Mouse (Mus musculus) bone marrow macrophage, adult 2 months (primary cell): ENCODE results near the gene Trf. TPM values are rescaled to one million over a fixed set of nuclear protein-coding genes. Genes with fewer than 3 reads are reported as not detected.
A peak's percentile ranks its signal among the peaks of the same experiment; 100 is the strongest.

ENCODE experiments used
- H3K27ac ChIP-seq: 2 replicates; pipeline ENCODE4 v1.5.1; 2012; ENCODE audit warnings: low read depth, low read length; ENCODE audit not compliant: insufficient read depth
- H3K4me1 ChIP-seq: 2 replicates; pipeline ENCODE4 v1.6.1; 2012; ENCODE audit warnings: low read length; ENCODE audit not compliant: control insufficient read depth, insufficient read depth
- H3K4me3 ChIP-seq: 2 replicates; pipeline ENCODE4 v1.5.1; 2012; ENCODE audit warnings: mild to moderate bottlenecking, low read length, moderate library complexity; ENCODE audit not compliant: insufficient read depth
- CTCF ChIP-seq: IDR thresholded peaks from 2 replicates; pipeline ENCODE4 v1.5.1; 2012; ENCODE audit warnings: low read depth, mild to moderate bottlenecking, low read length, moderate library complexity
- POLR2A ChIP-seq: IDR thresholded peaks from 2 replicates; pipeline ENCODE4 v1.6.1; 2012; ENCODE audit warnings: mild to moderate bottlenecking, low read depth, low read length, borderline replicate concordance
- polyA plus RNA-seq: library from polyadenylated mRNA; stranded (reverse); fragments of >200 nt; gene quantifications from 2 replicates; pipeline ENCODE4 v1.2.4, GENCODE M21; 2012; ENCODE audit not compliant: missing spikeins, insufficient read depth, insufficient read length

The Trf gene
- polyA plus RNA-seq, 1 experiment: 513 TPM

DNA sequence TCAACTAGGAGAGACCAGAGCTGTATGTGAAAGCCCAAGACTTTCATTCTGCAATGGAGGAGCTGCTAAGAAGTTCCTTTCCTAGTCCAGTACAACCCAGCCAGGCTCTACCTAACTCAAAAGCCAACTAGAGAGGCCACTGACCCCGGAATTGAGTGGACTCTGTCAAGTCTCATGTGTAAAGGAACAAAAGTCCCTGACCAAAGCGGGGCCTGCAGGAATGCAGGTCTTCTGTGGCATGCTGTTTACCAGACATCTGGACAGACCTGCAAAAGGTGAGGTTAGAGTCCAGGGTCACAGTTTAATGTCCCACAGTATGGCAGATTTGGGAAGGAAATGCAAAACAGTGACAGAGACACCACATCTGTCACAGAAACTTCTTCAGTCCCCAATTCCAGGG lies 11.0 kb upstream of the Trf start:
- Histone ChIP-seq H3K27ac (peak overlapping the region; percentile 60), H3K4me1 (peaks cover 11% of the 10 kb centered on the region), H3K4me3 (no peak overlapping the region)
- no peak for TF ChIP-seq POLR2A
- no peak for TF ChIP-seq CTCF

- no peak overlapping the region for H3K4me3 ChIP-seq
- no peak overlapping the region for H3K27ac ChIP-seq
- TF ChIP-seq CTCF: no peak
- TF ChIP-seq POLR2A: no peak
- peaks cover 16% of the 10 kb centered on the region for H3K4me1 ChIP-seq
These were observed 9.2 kb upstream of the Trf start for GRCm38 (mm10) chr9:103239471-103239870.

DNA sequence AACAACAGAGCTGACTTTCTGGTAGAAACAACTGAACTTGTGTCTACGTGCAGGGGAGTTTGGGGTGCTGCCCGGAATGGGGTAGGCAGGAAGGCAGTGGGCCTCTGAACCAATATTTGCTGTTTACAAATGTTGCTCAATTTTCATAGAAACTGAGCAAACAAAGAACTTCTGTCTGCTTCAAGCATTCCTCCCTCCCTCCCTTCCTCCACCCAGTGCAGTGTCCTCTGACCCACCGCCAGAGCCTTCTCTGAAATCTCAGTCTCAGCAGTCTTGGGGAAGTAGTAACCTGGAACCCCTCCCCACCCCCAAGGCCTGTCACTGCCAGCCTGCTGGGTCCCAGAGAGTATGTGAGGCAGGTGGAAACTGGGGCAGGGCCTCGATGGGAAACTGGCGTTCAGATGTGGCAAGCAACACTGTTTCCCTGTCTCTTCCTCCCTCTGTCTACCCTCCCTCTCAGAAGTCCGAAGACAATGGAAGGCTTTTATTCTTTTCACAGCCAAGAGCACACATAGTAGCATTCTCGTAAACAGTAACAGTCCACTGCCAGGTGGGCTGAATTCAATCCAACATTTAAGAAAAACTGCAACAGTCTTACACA lies 4.4 kb upstream of the Trf start:
- Histone ChIP-seq H3K4me3 (no peak overlapping the region), H3K4me1 (peaks cover 42% of the 10 kb centered on the region), H3K27ac (peak overlapping the region; percentile 62)
- TF ChIP-seq CTCF (no peak), POLR2A (no peak)

GRCm38 (mm10) chr9:103234059-103234458 lies 3.8 kb upstream of the Trf start:
- Histone ChIP-seq H3K4me3 (no peak overlapping the region), H3K4me1 (peaks cover 48% of the 10 kb centered on the region), H3K27ac (peak overlapping the region; percentile 62)
- TF ChIP-seq CTCF (no peak), POLR2A (no peak)

DNA sequence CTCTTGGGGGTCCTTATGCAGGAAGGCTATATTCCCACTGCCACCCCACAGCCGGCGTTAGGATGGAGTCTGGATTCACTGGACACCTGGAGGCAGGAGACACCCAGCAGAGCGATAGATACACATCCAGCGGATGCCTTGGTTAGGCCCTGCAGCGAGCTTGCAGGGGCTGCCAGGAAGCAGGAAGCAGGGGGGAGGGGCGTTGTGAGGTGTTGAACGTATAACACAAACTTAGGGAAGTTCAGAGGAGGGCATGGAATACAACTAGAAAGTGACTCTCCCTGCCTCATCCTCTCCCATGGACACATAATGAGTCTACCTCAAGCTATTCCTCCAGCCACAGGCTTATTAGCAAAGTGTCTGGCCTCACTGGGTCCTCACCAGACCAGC lies 2.8 kb upstream of the Trf start:
- no peak overlapping the region for H3K27ac ChIP-seq
- peaks cover 51% of the 10 kb centered on the region for H3K4me1 ChIP-seq
- TF ChIP-seq CTCF (no peak), POLR2A (no peak)
- H3K4me3 ChIP-seq: no peak overlapping the region

GRCm38 (mm10) chr9:103232232-103233005 lies 2.2 kb upstream of the Trf start:
- H3K4me3 ChIP-seq: no peak overlapping the region
- H3K4me1 ChIP-seq: peaks cover 51% of the 10 kb centered on the region
- no peak overlapping the region for H3K27ac ChIP-seq
- TF ChIP-seq POLR2A (no peak), CTCF (no peak)

DNA sequence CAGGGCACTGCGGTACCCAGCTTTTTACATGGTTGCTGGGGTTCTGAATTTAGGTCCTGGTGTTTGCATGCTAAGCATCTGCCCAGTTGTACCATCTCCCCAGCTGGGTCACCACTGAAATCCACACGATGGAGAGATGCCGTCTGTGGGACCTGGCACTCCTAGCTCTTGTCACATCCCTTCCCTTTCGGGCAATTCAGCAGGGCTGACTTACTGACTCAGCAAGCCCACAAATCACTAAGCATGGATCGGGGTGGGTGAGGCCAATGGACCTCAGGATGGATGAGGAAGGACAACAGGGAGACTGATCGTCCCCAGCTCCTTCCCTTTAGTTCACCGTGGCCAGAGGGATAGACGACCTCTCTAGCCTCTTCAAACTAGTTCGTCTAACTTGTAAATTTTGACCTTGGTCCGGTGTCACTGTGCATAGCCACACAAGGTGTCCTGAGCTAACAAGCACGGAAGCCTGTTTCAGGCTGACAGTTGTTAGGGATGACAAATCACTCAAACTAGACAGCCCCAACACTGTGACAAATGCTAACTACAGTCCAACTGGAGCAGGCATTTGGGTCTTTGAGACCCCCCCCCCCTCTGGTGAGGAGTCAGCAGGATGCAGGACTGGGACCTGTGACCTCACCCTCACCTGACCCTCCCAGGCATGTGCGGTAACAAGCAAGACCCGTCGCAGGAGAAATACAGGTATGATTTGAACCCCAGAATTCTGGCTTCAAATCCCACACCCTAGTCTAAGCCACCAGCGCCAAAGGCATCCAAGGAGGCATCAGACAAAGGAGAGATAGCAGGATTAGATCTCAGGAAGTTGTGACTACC lies 992 bp downstream of the Trf start:
- H3K4me1 ChIP-seq: peaks cover 44% of the 10 kb centered on the region
- H3K4me3 ChIP-seq: peak overlapping the region; percentile 72
- H3K27ac ChIP-seq: peak overlapping the region; percentile 95
- TF ChIP-seq CTCF (no peak), POLR2A (no peak)

- TF ChIP-seq CTCF (no peak), POLR2A (no peak)
- H3K4me1 ChIP-seq: peaks cover 36% of the 10 kb centered on the region
These were observed 1.8 kb downstream of the Trf start for GRCm38 (mm10) chr9:103228370-103229003.

DNA sequence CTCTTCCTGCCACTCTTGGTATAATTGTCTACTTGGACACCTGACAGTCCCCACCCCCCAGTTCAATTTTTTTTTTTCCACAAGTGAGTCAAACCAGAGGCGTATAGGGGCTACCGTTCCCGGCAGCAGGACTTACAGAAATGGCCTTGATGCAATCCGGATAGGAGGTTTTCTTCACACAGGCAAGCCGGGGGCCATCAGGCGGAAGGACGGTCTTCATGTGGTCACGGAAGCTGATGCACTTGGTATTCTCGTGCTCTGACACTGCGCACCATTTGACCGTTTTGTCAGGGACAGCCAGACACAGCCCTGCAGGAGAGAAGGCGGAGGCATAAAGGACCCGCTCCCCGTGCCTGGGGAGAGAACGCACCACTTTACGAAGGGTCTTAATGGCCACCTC lies 2.5 kb downstream of the Trf start:
- H3K4me1 ChIP-seq: peaks cover 29% of the 10 kb centered on the region
- H3K27ac ChIP-seq: no peak overlapping the region
- TF ChIP-seq POLR2A (no peak), CTCF (no peak)
- no peak overlapping the region for H3K4me3 ChIP-seq

More at GRCm38 (mm10) chr9:103228370-103229003, 1.8 kb downstream of the Trf start:
- no peak overlapping the region for H3K4me3 ChIP-seq
- H3K27ac ChIP-seq: no peak overlapping the region

DNA sequence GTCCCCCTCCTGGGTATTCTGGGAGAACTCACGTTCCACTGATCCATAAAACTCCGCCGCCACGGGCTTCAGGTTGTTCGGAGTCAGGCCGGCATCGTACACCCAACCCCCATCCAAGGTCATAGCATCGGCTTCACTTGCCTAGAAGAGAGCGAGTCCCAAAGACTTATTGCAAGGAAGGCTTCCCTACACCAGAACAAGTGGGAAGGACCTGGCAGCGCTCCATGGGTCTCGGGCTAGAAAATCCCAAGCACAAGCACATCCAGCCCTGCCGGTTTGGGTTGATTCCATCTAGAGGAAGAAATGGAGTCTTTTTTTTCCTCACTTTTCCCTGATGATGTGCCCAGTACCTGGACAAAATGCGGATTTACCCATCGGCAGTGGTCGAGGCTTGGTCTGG lies 3.4 kb downstream of the Trf start:
- no peak overlapping the region for H3K4me3 ChIP-seq
- TF ChIP-seq POLR2A (no peak), CTCF (no peak)
- peaks cover 19% of the 10 kb centered on the region for H3K4me1 ChIP-seq
- no peak overlapping the region for H3K27ac ChIP-seq
